ENCODE assay signal across 9 mouse cellular contexts in genomic region chr1:90743941-90744386, GRCm38 (mm10).
DNase-seq lines count a peak whose midpoint lies in the region; ATAC-seq and TF ChIP-seq lines count a peak whose summit lies in the region.
"Had no signal": no experiment of that assay in that cellular context is flagged by ENCODE, and none has a peak within 500 bp of the region (broad histone marks: within the 10 kb centered on the region; RNA-seq: fewer than 3 reads in every experiment).

No protein-coding gene starts in this region.

- H3K36me3 ChIP-seq in hindbrain, embryonic 15.5 days: no peaks in the 10 kb centered on the region
- H3K36me3 ChIP-seq in midbrain, embryonic 13.5 days: no peaks in the 10 kb centered on the region
- no peaks in the 10 kb centered on the region for H3K36me3 ChIP-seq in stomach, embryonic 14.5 days (ENCODE audit: control insufficient read depth, insufficient read depth, low read length)
- H3K36me3 ChIP-seq: liver, embryonic 13.5 days had no signal

- TF ChIP-seq CTCF in left cerebral cortex, adult 2 months (IDR thresholded peaks at IDR 0.05): no peak

- peak; percentile 91 for ATAC-seq in hindbrain, embryonic 15.5 days (ENCODE audit: low FRiP score, low read depth)
- peak; percentile 95 for ATAC-seq in midbrain, embryonic 13.5 days
- peak; percentile 91 for ATAC-seq in stomach, embryonic 14.5 days (ENCODE audit: insufficient number of reproducible peaks, insufficient read depth, low FRiP score, low read depth)

- H3K4me2 ChIP-seq in hindbrain, embryonic 15.5 days: peak overlapping the region; percentile 58
- H3K4me2 ChIP-seq in midbrain, embryonic 13.5 days (replicated peaks): peak overlapping the region; percentile 49
- H3K4me2 ChIP-seq in stomach, embryonic 14.5 days (replicated peaks; ENCODE audit: low read depth, low read length): 0 out of 2 replicates have a peak overlapping the region, but pooled peaks have one; percentile 4
- H3K4me2 ChIP-seq: liver, embryonic 13.5 days had no signal

- intact Hi-C loops in left cerebral cortex, adult 2 months (cut with DNase I): no loop called here

- DNase-seq in Muller cell, postnatal 12 days (ENCODE audit: inconsistent ontology term): peak; percentile 39
- DNase-seq in brain, embryonic 18.5 days (ENCODE audit: low read depth, low spot score): peak; percentile 60
- DNase-seq in gastrocnemius, adult 8-10 months (ENCODE audit: low spot score in 2 of 2): peak; percentile 43 to 66
- peak; percentile 39 to 42 for DNase-seq in left cerebral cortex, adult 2 months (ENCODE audit: extremely low spot score in 1 of 2, low spot score in 2 of 2)
- no peak for DNase-seq in spleen, postnatal 10 days (ENCODE audit: low spot score in 2 of 2)
- DNase-seq: liver, embryonic 13.5 days had no signal

- 3% methylated on average over 14 of the region's 14 CpGs for WGBS in hindbrain, embryonic 15.5 days
- 6% methylated on average over 14 of the region's 14 CpGs for WGBS in midbrain, embryonic 13.5 days
- 6% methylated on average over 14 of the region's 14 CpGs for WGBS in stomach, embryonic 14.5 days

- peak overlapping the region; percentile 51 for H3K9ac ChIP-seq in hindbrain, embryonic 15.5 days
- peak overlapping the region; percentile 68 for H3K9ac ChIP-seq in midbrain, embryonic 13.5 days (replicated peaks)
- H3K9ac ChIP-seq in stomach, embryonic 14.5 days (replicated peaks; ENCODE audit: low read depth, low read length): no peak overlapping the region
- H3K9ac ChIP-seq: liver, embryonic 13.5 days had no signal

- H3K27ac ChIP-seq in hindbrain, embryonic 15.5 days (replicated peaks): peak overlapping the region; percentile 89
- peak overlapping the region; percentile 75 for H3K27ac ChIP-seq in left cerebral cortex, adult 2 months
- H3K27ac ChIP-seq in midbrain, embryonic 13.5 days: peak overlapping the region; percentile 93
- peak overlapping the region; percentile 90 for H3K27ac ChIP-seq in stomach, embryonic 14.5 days (ENCODE audit: low read length)
- H3K27ac ChIP-seq: liver, embryonic 13.5 days had no signal

- peaks cover 15% of the 10 kb centered on the region for H3K4me1 ChIP-seq in hindbrain, embryonic 15.5 days (replicated peaks)
- H3K4me1 ChIP-seq in midbrain, embryonic 13.5 days (replicated peaks): peaks cover 26% of the 10 kb centered on the region
- H3K4me1 ChIP-seq in stomach, embryonic 14.5 days (ENCODE audit: control insufficient read depth, insufficient read depth, low read length): peaks cover 10% of the 10 kb centered on the region
- H3K4me1 ChIP-seq: liver, embryonic 13.5 days had no signal

- H3K4me3 ChIP-seq in hindbrain, embryonic 15.5 days: peak overlapping the region; percentile 27
- H3K4me3 ChIP-seq in left cerebral cortex, adult 2 months: peak overlapping the region; percentile 42
- peak overlapping the region; percentile 31 for H3K4me3 ChIP-seq in midbrain, embryonic 13.5 days (replicated peaks)
- H3K4me3 ChIP-seq in stomach, embryonic 14.5 days (ENCODE audit: low read depth, low read length): no peak overlapping the region
- H3K4me3 ChIP-seq: liver, embryonic 13.5 days had no signal

- no peaks in the 10 kb centered on the region for H3K27me3 ChIP-seq in hindbrain, embryonic 15.5 days
- H3K27me3 ChIP-seq in midbrain, embryonic 13.5 days: no peaks in the 10 kb centered on the region
- no peaks in the 10 kb centered on the region for H3K27me3 ChIP-seq in stomach, embryonic 14.5 days (ENCODE audit: control insufficient read depth, insufficient read depth, low read length)
- H3K27me3 ChIP-seq: liver, embryonic 13.5 days had no signal

- H3K9me3 ChIP-seq in hindbrain, embryonic 15.5 days: no peaks in the 10 kb centered on the region
- no peaks in the 10 kb centered on the region for H3K9me3 ChIP-seq in midbrain, embryonic 13.5 days
- H3K9me3 ChIP-seq in stomach, embryonic 14.5 days (ENCODE audit: control insufficient read depth, low read depth, low read length): no peaks in the 10 kb centered on the region
- H3K9me3 ChIP-seq: liver, embryonic 13.5 days had no signal

Comparison
In these comparisons a context has a peak if more than half of its experiments do, and no peak if none do; other contexts are left out.
1. DNase-seq: peak in Muller cell, postnatal 12 days (single experiment), brain, embryonic 18.5 days (single experiment), gastrocnemius, adult 8-10 months (2 of 2) and left cerebral cortex, adult 2 months (2 of 2); none in spleen, postnatal 10 days (0 of 2).
2. H3K4me2 ChIP-seq: peak in every context shown above with its lines; median percentile 58 in hindbrain, embryonic 15.5 days; 49 in midbrain, embryonic 13.5 days; 4 in stomach, embryonic 14.5 days.
3. Peak in every context shown above with its lines, with median percentiles within 50 percentile points of each other: ATAC-seq and H3K27ac ChIP-seq.